Mouse (Mus musculus): ENCODE data around the gene Ptcd3.
"Not testable (repeated sequence)": the region's sequence is repeated elsewhere in the genome, so short reads cannot be mapped to it uniquely, and the experiment has no call there.

The Ptcd3 gene

DNA sequence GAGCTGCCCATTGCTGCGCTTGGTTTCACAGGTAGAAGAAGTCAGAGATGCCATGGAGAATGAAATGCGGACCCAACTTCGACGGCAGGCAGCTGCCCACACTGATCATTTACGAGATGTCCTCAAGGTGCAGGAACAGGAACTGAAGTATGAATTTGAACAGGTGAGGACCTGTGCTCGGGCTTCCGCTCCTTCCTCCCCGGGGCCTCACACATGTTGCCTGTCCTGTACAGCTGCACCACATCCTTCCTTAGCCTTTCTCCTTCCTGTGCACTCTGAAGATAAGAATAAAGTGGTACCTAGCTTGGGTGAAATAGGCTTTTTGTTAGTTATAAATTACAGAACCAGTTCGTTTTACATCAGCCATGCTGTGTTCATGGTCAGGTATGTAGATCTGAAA lies 37.2 kb downstream of the Ptcd3 start:
- no peak for DNase-seq (ENCODE audit: extremely low read depth, low read depth, low spot score)

DNA sequence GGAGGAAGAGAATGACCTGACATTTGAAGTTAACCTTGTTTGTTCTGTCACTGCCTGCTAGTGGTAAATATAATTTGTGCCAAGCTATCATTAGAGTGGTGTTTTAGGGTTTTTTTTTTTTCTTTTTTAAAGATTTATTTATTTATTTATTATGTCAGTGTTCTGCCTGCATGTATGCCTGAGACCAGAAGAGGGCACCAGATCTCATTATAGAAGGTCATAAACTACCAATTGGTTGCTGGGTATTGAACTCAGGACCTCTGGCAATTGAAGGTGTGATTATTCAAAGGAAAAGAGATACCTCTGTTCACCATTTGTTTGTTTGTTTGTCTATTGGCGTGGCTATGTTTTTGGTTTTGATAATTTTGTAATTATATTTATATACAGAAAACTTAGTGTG lies 39.7 kb downstream of the Ptcd3 start:
- no peak for DNase-seq (ENCODE audit: extremely low read depth, low read depth, low spot score)

DNA sequence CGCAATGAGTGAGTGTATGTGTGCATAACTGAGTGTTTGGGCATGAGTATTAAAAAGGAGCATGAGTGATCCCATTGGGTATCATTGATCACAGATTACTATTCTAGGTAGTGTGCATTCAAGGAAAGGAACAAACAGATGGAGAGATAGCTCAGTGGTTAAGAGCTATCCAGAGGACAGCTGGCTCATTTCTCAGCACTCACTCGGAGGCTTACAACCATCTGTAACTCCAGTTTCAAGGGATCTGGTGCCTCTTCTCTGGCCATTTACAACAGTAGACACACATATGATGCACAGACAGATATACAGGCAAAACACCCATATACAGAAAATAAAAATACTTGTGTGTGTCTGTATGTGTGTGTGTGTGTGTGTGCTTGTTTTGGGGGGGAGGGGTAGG lies 40.8 kb downstream of the Ptcd3 start:
- DNase-seq (ENCODE audit: extremely low read depth, low read depth, low spot score) = no peak

DNA sequence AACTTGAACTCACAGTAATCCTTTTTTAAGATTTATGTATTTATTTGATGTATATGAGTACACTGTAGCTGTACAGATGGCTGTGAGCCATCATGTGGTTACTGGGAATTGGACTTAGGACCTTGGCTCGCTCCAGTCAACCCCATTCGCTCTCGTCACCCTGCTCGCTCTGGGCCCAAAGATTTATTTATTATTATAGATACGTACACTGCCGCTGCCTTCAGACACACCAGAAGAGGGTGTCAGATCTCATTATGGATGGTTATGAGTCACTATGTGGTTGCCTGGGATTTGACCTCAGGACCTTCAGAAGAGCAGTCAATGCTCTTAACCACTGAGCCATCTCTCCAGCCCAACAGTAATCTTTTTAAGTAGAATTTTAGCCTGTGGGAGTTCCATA lies 61.6 kb downstream of the Ptcd3 start:
- DNase-seq (ENCODE audit: extremely low read depth, low read depth, low spot score) = not testable (repeated sequence)

DNA sequence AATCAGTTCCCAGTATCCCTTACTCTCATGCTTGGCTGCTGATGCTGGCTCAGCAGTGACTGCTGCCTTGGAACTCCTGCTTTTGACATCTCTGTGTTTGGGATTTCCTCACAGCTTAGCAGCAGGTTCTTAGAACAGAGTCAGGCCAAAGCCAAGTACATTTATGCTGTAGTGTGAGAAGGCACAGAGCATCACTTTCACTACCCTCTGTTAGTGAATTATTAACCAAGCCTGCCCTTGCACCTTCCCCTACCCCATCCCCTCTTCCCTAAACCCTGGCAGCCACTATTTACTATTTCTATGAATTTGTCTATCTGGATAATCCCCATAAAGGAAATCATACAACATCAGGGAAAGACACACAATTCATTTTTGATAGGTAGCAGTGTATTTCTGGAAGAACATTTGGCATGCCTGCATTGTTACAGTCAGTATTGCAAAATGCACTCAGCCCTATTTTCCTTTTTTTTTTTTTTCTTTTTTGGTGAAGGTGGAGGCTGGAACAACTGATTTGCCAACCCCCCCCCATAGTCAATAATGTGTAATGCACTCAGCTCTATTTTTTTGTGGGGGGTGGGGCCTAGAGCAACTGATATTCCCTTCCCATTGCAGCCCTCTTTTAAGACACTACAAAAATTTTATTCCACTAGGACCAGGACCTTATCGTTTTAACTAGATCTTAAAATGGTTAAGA lies 67.8 kb downstream of the Ptcd3 start:
- no peak for DNase-seq (ENCODE audit: extremely low read depth, low read depth, low spot score)

DNA sequence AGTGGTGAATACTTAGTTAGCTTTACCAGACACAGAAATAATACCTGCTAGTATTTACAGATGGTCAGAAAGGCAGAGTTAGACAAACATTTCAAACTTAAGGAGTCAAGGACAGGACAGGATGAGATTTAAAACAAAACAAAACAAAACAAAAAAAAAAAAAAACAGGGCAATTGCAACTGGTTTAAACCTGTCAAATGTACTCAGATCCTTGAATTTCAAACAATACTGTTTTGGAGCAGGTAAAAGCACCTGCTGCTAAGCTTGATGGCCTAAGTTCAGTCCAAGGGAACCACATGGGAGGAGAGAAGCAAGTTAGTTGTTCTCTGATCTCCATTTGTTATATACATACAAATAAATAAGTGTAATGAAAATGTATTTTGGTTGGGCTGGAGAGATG lies 68.7 kb downstream of the Ptcd3 start:
- DNase-seq (ENCODE audit: extremely low read depth, low read depth, low spot score) = no peak

DNA sequence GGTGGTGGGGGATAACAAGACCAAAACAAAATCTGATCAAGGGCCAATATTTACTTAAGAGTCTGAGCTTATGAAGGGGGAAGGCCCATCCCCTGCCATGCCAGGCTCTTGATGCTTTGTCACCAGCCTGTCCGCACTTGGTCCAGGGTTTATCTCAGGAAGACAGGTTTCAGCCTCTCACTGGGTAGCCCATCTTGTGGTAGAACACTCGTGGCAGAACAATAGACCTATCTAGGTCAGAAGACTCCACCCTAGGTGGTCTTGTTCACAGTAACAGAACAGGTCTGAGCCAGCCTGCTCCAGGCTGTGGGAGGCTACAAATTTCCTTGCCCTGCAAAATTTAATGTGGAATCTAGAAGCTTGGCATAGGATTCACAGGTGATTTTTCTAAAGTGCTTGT lies 71.7 kb downstream of the Ptcd3 start:
- DNase-seq (ENCODE audit: extremely low read depth, low read depth, low spot score) = no peak

DNA sequence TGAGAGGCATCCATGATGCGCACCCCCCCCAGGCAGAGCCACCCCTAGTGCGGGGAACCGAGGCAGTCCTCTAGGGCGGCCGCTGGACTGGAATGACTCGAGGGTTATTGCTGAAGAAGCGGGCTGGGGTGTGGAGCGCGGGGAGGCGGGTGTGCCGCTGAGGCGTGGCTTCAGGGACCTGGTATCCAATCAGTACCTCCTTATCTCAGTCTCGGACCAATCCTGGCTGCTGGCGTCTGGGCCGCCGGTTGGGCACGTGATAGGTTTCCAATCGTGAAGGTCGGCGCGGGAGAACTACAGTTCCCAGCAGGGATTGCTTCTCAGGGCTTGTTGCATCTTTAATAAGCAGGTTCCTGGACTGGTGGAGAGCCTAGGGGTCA lies 77.0 kb downstream of the Ptcd3 start:
- DNase-seq (ENCODE audit: extremely low read depth, low read depth, low spot score) = peak; percentile 75

DNA sequence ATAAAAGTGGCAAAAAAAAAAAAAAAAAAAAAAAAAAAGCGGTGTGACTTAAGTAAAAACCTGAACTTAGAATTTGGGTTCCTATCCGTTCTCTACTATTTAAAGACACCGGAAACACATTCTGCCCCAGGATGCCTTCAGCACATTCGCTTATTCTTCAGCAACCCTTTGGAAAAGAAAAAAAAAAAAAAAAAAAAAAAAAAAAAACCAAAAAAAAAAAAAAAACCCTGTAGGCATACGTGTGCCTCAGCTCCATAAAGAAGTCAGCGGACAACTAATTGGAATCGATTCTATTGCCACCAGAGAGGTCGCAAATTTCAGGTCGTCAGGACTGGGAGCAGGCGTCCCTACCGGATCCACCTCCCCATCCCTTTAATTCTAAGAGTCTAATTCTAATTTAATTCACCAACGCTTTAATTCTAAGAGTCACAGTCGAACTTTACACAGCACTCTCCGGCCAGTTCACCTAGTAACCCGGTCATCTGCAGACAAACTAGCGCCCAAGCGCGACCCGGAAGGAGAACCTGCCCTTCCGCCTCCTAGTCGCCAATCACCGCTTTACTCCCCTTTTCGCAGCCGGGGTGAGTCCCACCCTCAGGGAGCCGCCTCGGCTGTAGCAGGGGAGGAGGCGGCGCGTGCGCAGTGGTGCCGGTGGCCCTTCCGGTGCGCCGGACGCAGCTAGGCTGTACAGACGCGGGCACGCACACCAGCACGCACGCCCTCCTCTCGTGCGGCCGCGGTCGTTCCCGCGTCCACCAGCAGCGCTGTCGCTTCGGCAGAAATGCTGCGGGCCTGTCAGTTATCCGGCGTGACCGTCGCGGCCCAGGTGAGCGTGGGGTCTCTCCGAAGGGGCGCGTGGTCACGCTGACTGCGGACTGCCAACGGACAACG lies 77.6 kb downstream of the Ptcd3 start, which contains the start of gene Immt:
Gene Immt, plus strand, starts transcription at position 642 of the 891 bp plus-strand sequence.
- peak; percentile 52 for DNase-seq (ENCODE audit: extremely low read depth, low read depth, low spot score)
